Mouse (Mus musculus): ENCODE measurements around the gene Lrig1. TPM values are rescaled to one million over a fixed set of nuclear protein-coding genes. Genes with fewer than 3 reads are reported as not detected.

The Lrig1 gene
- polyA plus RNA-seq, 1 experiment: 3.0 TPM

- H3K4me1 ChIP-seq (ENCODE audit: control insufficient read depth, insufficient read depth, low read length): no peaks in the 10 kb centered on the region
- H3K4me3 ChIP-seq (replicated peaks; ENCODE audit: control insufficient read depth, low read depth, low read length): no peak overlapping the region
- TF ChIP-seq CTCF (IDR thresholded peaks at IDR 0.05; ENCODE audit: control insufficient read depth, insufficient read depth, low read length) (no peak), POLR2A (IDR thresholded peaks at IDR 0.05; ENCODE audit: borderline replicate concordance, control insufficient read depth, low read depth, low read length) (no peak)
- H3K27ac ChIP-seq (ENCODE audit: control insufficient read depth, insufficient read depth, low read depth, low read length, poor library complexity): no peak overlapping the region
- WGBS: 83% methylated on average over 5 of the region's 5 CpGs
Measured at GRCm38 (mm10) chr6:94595206-94595605, 104.8 kb downstream of the Lrig1 start.

GRCm38 (mm10) chr6:94594711-94595110, 105.2 kb downstream of the Lrig1 start:
- H3K4me1 ChIP-seq (ENCODE audit: control insufficient read depth, insufficient read depth, low read length): no peaks in the 10 kb centered on the region
- H3K4me3 ChIP-seq (replicated peaks; ENCODE audit: control insufficient read depth, low read depth, low read length): no peak overlapping the region
- 87% methylated on average over 11 of the region's 11 CpGs for WGBS
- no peak for TF ChIP-seq POLR2A (IDR thresholded peaks at IDR 0.05; ENCODE audit: borderline replicate concordance, control insufficient read depth, low read depth, low read length)
- no peak for TF ChIP-seq CTCF (IDR thresholded peaks at IDR 0.05; ENCODE audit: control insufficient read depth, insufficient read depth, low read length)
- no peak overlapping the region for H3K27ac ChIP-seq (ENCODE audit: control insufficient read depth, insufficient read depth, low read depth, low read length, poor library complexity)

- no peaks in the 10 kb centered on the region for H3K4me1 ChIP-seq (ENCODE audit: control insufficient read depth, insufficient read depth, low read length)
- WGBS: 86% methylated on average over 6 of the region's 6 CpGs
- TF ChIP-seq POLR2A (IDR thresholded peaks at IDR 0.05; ENCODE audit: borderline replicate concordance, control insufficient read depth, low read depth, low read length) (no peak), CTCF (IDR thresholded peaks at IDR 0.05; ENCODE audit: control insufficient read depth, insufficient read depth, low read length) (no peak)
- no peak overlapping the region for H3K27ac ChIP-seq (ENCODE audit: control insufficient read depth, insufficient read depth, low read depth, low read length, poor library complexity)
- H3K4me3 ChIP-seq (replicated peaks; ENCODE audit: control insufficient read depth, low read depth, low read length): no peak overlapping the region
Measured at GRCm38 (mm10) chr6:94594096-94594665, 105.8 kb downstream of the Lrig1 start.

GRCm38 (mm10) chr6:94592710-94593109, 107.2 kb downstream of the Lrig1 start:
- Histone ChIP-seq H3K4me1 (ENCODE audit: control insufficient read depth, insufficient read depth, low read length) (no peaks in the 10 kb centered on the region), H3K27ac (ENCODE audit: control insufficient read depth, insufficient read depth, low read depth, low read length, poor library complexity) (no peak overlapping the region), H3K4me3 (replicated peaks; ENCODE audit: control insufficient read depth, low read depth, low read length) (no peak overlapping the region)
- 71% methylated on average over 4 of the region's 4 CpGs for WGBS
- TF ChIP-seq CTCF (IDR thresholded peaks at IDR 0.05; ENCODE audit: control insufficient read depth, insufficient read depth, low read length): no peak

GRCm38 (mm10) chr6:94592243-94592642, 107.7 kb downstream of the Lrig1 start:
- H3K4me1 ChIP-seq (ENCODE audit: control insufficient read depth, insufficient read depth, low read length): no peaks in the 10 kb centered on the region
- 88% methylated on average over 8 of the region's 8 CpGs for WGBS
- no peak overlapping the region for H3K27ac ChIP-seq (ENCODE audit: control insufficient read depth, insufficient read depth, low read depth, low read length, poor library complexity)
- no peak overlapping the region for H3K4me3 ChIP-seq (replicated peaks; ENCODE audit: control insufficient read depth, low read depth, low read length)
- no peak for TF ChIP-seq CTCF (IDR thresholded peaks at IDR 0.05; ENCODE audit: control insufficient read depth, insufficient read depth, low read length)
- TF ChIP-seq POLR2A (IDR thresholded peaks at IDR 0.05; ENCODE audit: borderline replicate concordance, control insufficient read depth, low read depth, low read length): no peak

GRCm38 (mm10) chr6:94588365-94588764, 111.6 kb downstream of the Lrig1 start:
- Histone ChIP-seq H3K27ac (ENCODE audit: control insufficient read depth, insufficient read depth, low read depth, low read length, poor library complexity) (no peak overlapping the region), H3K4me1 (ENCODE audit: control insufficient read depth, insufficient read depth, low read length) (no peaks in the 10 kb centered on the region), H3K4me3 (replicated peaks; ENCODE audit: control insufficient read depth, low read depth, low read length) (no peak overlapping the region)
- 83% methylated on average over 4 of the region's 4 CpGs for WGBS
- TF ChIP-seq POLR2A (IDR thresholded peaks at IDR 0.05; ENCODE audit: borderline replicate concordance, control insufficient read depth, low read depth, low read length) (no peak), CTCF (IDR thresholded peaks at IDR 0.05; ENCODE audit: control insufficient read depth, insufficient read depth, low read length) (no peak)

GRCm38 (mm10) chr6:94584976-94585375, 115.0 kb downstream of the Lrig1 start:
- no peaks in the 10 kb centered on the region for H3K4me1 ChIP-seq (ENCODE audit: control insufficient read depth, insufficient read depth, low read length)
- H3K4me3 ChIP-seq (replicated peaks; ENCODE audit: control insufficient read depth, low read depth, low read length): no peak overlapping the region
- no peak overlapping the region for H3K27ac ChIP-seq (ENCODE audit: control insufficient read depth, insufficient read depth, low read depth, low read length, poor library complexity)
- TF ChIP-seq POLR2A (IDR thresholded peaks at IDR 0.05; ENCODE audit: borderline replicate concordance, control insufficient read depth, low read depth, low read length) (no peak), CTCF (IDR thresholded peaks at IDR 0.05; ENCODE audit: control insufficient read depth, insufficient read depth, low read length) (no peak)
- 74% methylated on average over 4 of the region's 4 CpGs for WGBS

- H3K27ac ChIP-seq (ENCODE audit: control insufficient read depth, insufficient read depth, low read depth, low read length, poor library complexity): no peak overlapping the region
- TF ChIP-seq POLR2A (IDR thresholded peaks at IDR 0.05; ENCODE audit: borderline replicate concordance, control insufficient read depth, low read depth, low read length) (no peak), CTCF (IDR thresholded peaks at IDR 0.05; ENCODE audit: control insufficient read depth, insufficient read depth, low read length) (no peak)
- H3K4me1 ChIP-seq (ENCODE audit: control insufficient read depth, insufficient read depth, low read length): no peaks in the 10 kb centered on the region
- no peak overlapping the region for H3K4me3 ChIP-seq (replicated peaks; ENCODE audit: control insufficient read depth, low read depth, low read length)
- WGBS: 86% methylated on average over 9 of the region's 9 CpGs
Measured at GRCm38 (mm10) chr6:94584147-94584695, 115.7 kb downstream of the Lrig1 start.

GRCm38 (mm10) chr6:94582055-94582454, 117.9 kb downstream of the Lrig1 start:
- TF ChIP-seq CTCF (IDR thresholded peaks at IDR 0.05; ENCODE audit: control insufficient read depth, insufficient read depth, low read length): no peak
- 15% methylated on average over 9 of the region's 9 CpGs for WGBS
- no peak overlapping the region for H3K27ac ChIP-seq (ENCODE audit: control insufficient read depth, insufficient read depth, low read depth, low read length, poor library complexity)
- H3K4me3 ChIP-seq (replicated peaks; ENCODE audit: control insufficient read depth, low read depth, low read length): no peak overlapping the region
- H3K4me1 ChIP-seq (ENCODE audit: control insufficient read depth, insufficient read depth, low read length): no peaks in the 10 kb centered on the region

All from bone marrow, adult 2 months (tissue).